Mouse (Mus musculus) activated CD4-positive, CD25-positive, alpha-beta regulatory T cell, adult 4 months (primary cell): ENCODE results near the gene Tlcd1. TPM values are rescaled to one million over a fixed set of nuclear protein-coding genes. Genes with fewer than 3 reads are reported as not detected.
A peak's percentile ranks its signal among the peaks of the same experiment; 100 is the strongest.
"Not testable (repeated sequence)": the region's sequence is repeated elsewhere in the genome, so short reads cannot be mapped to it uniquely, and the experiment has no call there.

Experiments used
- ATAC-seq: one replicate; pipeline ENCODE4 v1.8.0; 2017
- polyA plus RNA-seq, 2 experiments: library from polyadenylated mRNA; unstranded; fragments of 100-300 nt; shearing (Covaris generic); gene quantifications; one replicate each; pipeline ENCODE4 v1.2.1; 2017

Tlcd1 gene
- 1 to 10 TPM; 2.3 to 4.3 TPM for polyA plus RNA-seq

DNA sequence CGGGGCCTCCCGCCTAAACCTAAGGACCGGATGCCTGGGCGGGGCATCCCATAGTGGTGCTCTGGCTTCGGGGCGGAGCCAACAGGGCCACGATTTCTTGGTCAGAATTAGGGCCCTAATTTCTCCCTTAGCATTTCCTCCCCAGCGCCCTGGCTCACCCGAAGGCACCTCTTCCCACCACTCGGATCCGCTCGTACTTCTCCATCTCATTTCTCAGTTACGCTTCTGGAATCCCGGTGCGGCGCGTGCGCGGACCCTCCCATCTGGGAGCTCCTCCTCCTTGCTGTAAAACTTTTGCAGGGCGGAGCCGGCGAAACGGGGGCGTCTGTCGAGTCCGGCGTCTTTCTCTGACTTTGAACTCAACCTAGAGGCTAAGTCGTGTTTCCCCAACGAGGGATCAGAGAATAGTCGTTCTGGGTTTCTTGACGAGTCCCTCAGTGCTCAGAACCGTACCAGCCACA, at the start of gene Tlcd1, which contains the start of gene Nek8:
Gene Tlcd1 (plus strand): TSS at position 310 of the 461 bp plus-strand sequence.
Gene Nek8 (minus strand): TSS at position 274 of the 461 bp plus-strand sequence.
- ATAC-seq = peak; percentile 53

DNA sequence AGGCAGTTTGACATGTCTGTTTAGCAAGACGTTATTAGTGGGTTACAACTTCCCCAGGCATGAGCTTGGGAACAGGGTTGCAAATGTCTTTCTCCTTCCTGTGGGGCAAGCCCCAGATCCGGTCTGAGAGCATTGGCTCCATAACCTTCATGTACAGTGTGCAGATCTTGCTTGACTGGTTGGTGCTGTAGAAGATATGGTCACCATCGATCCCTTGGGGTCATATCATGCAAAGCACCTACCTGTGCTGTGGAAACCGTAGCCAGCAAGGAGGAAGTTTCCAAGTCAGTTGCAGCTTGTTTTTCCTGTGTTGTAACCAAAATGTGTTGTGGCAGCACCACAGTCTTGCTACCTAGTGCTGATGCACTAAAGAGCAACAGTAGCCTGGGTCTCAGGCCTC, 49.8 kb upstream of the Tlcd1 start:
- ATAC-seq = no peak

DNA sequence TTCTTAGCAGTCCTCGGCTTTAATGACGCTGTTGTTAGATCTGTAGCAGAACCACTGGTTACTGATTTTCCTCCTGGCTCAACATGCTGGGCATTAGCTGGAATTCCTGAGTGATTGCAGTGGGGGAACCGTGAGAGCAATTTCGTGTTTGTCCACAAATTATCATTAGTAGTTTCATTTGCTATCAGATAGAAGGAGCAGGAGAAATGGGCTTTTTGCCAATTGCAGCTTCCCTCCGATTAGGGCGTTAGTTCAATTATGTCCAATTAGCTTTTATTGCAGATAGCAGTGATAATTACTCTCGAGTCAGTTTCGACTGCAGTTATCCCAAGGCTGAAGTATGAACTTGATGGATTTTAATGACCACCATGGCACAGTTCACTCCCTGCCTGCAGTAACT, 47.1 kb upstream of the Tlcd1 start:
- no peak for ATAC-seq

DNA sequence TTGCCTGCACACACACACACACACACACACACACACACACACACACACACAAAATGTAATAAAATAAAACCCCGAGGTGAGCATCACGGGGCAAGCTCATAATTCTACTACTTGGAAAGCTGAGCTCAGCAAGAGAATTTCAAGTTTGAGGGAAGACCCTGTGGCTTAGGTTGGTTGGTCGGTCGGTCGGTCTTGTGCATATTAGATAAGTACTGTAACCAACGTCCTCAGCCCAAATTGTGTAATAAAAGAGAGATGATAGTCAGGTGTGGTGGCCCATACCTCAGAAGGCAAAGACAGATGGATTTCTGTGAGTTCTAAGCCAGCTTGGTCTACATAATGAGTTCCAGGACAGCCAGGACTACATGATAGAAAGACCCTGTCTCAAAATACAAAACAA, 42.6 kb upstream of the Tlcd1 start:
- ATAC-seq = no peak

DNA sequence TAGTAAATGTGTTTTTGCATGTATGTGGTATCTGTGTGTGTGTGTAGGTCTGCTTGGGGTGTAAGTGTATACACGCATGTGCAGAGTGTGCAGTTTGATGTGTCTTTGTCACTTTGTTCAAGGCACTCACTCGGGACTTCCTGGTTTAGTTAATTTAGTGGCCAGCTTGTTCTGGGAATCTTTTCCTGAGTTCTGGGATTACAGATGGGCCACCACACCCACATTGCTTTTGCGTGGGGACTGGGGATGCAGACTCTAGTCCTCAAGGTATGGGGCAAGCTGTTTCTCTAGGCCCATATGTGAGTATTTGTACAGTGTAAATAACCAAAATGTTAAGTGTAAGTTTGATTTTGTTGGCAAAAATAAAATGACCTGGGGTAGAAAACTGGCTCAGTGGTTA, 42.2 kb upstream of the Tlcd1 start:
- ATAC-seq = no peak

DNA sequence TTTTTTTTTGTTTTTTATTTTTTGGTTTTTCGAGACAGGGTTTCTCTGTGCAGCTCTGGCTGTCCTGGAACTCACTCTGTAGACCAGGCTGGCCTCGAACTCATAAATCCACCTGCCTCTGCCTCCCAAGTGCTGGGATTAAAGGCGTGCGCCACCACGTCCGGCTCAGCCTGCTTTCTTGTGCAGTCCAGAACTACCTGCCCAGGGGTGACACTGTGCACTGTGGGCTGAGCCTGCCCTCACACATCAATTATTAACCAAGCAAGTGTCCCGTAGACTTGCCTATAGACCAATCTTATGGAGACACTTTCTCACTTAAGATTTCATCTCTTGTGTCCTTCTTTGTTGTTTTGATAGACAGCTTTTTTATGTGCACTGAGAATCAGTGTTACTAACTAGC, 41.2 kb upstream of the Tlcd1 start:
- ATAC-seq = not testable (repeated sequence)

DNA sequence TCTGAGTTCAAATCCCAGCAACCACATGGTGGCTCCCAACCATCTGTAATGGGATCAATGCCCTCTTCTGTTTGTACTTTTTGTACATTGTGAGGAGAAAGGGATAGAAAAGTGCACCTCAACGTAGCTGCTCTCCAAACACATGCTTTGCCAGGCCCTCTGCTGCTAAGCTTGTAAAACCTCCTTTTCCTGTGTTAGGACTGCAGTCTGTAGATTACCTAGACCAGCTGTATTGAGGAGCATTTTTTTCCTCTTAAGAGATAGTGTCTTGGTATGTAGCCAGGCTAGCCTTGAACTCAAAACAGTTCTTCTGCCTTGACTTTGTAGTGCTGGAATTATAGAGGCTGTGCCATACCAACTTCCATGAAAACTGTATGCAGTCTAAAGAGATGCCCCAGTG, 40.4 kb upstream of the Tlcd1 start:
- ATAC-seq = no peak

DNA sequence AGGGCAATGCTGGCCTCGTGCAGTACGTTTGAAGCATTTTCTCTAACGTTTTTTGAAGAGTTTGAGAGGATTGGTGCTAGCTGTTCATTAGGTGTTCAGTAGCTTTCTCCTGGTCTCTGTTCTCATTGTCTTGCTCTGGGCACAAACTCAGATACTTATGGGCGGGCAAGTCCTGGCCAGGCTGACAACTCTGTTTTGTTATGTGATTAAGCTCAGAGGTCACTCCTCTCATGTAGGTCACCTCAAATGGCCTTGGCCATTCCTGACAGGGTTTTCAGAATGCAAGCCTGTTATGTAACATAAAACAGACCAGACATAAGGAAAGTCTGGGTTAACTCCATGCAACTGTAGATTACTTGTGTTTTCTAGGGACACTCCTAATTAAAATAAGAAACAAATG, 38.9 kb upstream of the Tlcd1 start:
- ATAC-seq = no peak

DNA sequence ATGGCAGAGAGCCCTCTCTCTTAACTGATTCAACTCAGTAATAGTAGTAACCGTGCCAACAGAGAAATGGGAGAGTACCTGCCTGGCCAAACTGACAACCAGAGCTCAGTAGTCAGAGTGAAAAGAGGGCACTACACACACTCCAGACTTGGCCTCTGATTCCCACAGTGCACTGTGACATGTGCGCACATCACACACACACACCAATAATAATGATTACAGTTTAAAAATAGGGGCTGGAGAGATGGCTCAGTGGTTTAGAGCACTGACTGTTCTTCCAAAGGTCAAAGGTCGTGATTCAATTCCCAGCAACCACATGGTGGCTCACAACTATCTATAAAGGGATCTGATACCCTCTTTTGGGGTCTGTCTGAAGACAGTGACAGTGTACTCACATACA, 38.5 kb upstream of the Tlcd1 start:
- no peak for ATAC-seq

DNA sequence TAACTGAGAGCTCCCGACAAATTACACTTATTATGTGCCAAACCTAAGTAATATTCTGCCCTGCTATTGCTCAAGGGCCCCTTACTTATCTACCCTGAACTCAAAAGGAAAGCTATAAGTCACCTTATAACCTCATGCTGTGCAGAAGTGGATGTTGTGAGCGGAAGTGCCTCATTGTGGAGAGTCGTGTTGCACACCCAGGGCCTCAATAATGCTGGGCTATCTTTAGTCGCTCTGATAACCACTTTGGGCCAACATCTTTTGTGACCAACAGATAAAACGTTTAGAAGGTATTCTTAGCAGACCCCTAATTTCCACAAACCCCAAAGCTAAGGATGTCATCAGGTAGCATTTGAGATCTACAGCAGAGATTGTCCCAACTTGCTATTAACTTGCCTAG, 35.8 kb upstream of the Tlcd1 start:
- ATAC-seq = no peak

DNA sequence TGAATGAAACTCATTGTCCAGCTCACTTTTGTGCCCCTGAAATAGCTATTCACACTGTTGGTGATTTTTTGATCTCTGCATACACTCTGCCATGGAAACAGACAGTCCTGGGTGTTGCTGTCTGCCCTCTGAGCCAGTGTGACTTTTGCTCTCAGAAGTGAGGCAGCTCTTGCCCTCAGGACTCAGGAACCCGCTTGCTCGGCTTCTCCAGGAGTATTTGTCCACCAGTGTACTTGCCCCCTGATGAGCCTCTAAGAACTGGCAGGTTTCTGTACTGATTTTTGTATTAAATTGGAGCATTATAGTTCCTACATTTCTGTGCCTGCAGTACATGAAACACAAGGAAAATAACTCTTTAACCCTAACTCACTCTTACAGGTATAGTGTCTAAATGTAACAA, 33.0 kb upstream of the Tlcd1 start:
- ATAC-seq = no peak

DNA sequence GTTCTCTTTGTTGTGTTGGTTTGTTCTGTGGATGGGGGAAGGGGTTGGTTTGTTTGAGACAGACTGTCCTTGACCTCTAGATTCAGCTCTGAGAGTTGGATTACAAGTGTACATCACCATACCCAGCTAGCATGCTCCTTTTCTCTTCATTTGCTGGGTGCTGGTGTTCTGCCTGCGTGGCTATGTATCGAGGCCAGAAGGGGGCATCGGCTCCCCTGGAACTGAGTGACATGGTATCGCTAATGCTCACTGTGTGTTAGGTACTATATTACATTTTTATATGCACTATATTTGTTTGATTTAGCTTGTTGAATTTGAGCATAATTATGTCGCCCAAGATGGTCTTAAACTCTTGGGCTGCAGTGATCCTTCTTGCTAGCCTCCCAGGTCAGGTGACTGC, 30.3 kb upstream of the Tlcd1 start:
- no peak for ATAC-seq

DNA sequence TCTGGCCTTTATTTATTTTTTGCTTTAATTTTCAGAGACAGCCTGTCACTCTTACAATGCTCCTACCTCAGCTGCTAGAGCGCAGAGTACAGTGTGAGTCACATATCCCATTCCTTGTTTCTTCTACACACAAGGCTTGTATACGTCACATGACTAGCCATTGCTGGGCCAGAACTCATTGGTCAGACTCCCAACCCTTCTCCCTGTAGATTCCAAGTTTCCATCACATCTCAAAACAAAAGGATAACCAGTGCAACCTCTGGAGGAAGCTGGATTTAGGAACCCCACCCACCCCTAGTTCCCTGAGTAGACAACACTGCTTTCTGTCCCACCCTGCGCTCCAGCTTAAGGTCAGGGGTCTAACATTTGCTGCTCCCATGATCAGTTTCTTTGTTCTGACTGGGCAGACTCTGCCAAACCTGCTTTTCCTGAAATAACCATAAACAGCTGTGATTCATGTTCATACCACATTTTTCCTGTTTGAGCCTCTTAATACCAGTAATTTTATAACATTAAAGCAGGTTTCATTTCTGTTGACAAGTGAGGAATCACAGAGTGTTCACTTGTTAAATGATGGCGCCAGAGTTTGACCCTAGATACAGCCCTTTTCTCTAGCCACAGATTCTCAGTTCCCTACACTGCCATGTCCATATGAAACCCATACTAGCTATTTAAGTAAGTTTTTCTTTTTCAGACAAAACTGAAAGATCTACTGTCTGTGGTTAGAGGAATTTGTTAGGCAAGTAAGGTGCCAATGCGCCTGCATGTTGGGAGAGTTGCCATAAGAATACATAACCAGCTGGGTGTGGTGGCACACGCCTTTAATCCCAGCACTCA, 29.6 kb upstream of the Tlcd1 start:
- no peak for ATAC-seq

DNA sequence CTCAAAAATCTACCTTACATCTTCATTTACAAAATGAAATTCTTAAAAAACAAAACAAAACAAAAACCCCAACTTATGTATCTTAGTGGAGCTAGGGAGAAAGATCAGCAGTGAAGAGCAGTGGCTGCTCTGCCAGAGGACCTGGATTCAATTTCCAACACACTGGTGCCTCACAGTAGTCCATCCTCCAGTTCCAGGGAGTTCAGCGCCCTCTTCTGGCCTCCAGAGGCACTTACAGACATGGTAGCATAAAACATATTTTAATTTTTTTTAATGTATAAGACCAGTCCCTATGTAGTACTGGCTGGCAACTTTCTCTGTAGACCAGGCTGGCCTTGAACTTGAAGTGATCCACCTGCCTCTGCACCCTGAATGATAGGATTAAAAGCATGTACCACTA, 25.4 kb upstream of the Tlcd1 start:
- ATAC-seq = no peak

DNA sequence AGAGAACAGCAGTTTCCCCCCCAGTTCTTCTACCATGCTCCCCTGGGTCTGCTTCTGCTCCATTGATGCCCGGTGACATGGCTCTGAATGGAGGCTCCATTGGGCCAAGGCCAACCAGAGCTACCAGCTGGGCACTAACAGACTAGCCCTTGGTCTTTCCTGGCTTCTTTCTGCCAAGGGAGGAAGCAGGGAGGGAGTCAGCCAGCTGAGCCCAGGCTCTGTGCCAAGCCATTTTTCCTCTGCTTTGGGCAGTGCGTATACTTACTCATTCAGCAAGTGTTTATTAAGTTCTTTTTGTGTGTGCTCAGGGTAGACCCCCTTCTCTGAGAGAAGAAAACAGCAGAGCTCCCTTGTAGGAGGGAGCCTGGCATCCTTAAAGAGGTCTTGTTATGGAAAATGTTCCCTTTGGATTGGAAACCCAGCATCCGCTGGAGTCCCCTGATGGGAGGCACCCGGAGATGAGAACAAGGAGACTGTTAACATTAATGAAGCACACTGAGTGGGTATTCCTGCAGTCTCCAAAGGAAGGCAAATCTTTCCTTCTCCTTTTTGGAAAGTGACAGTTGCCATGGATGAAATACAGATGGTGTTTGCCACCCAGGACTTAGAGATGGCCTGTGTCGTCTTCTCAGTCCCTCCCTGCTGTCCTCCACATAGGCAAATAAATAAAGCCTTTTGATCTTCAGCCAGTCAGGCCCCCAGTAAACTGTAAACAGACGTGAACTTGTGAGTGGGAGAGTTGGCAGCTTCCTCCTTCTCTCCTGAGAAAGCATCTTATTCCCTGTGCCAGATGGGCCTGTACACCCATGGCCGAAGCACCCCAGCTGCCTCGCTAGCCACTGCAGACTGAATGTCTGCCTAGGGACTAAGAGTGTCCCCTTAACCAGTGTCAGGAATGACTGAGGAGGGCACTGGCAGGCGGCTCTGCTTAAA, 23.9 kb upstream of the Tlcd1 start:
- no peak for ATAC-seq

DNA sequence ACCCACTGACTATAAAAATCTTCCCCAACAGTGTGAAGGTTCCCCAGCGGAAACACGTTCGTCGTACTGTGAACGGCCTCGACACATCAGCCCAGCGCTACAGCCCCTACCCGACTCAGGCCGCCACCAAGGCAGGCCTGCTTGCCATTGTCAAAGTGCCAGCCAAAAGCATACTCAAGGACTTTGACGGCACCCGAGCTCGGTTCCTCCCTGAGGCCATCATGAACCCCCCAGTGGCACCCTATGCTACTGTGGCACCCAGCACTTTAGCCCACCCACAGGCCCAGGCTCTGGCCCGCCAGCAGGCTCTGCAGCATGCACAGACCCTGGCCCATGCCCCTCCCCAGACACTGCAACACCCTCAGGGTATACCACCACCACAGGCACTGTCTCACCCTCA, 22.7 kb upstream of the Tlcd1 start:
- no peak for ATAC-seq

DNA sequence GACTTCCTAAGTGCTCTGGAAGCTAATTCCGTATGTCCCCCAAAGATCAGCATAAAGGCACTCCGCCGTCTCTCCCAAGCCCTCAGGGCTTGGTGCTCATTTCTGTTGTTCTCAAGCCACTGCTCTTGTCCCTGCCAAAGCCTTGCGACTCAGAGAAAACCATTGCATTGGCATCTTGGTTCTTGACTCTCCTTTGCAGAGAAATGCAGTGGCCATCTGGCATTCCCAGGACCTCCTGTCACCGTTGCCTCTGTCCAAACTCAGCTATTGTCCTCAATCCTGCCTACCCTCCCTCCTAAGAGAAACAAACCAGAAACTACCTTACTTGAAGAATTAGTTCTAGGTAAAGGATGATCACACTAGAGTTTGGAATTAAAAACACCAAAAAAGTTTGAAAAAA, 20.8 kb upstream of the Tlcd1 start:
- ATAC-seq = no peak

DNA sequence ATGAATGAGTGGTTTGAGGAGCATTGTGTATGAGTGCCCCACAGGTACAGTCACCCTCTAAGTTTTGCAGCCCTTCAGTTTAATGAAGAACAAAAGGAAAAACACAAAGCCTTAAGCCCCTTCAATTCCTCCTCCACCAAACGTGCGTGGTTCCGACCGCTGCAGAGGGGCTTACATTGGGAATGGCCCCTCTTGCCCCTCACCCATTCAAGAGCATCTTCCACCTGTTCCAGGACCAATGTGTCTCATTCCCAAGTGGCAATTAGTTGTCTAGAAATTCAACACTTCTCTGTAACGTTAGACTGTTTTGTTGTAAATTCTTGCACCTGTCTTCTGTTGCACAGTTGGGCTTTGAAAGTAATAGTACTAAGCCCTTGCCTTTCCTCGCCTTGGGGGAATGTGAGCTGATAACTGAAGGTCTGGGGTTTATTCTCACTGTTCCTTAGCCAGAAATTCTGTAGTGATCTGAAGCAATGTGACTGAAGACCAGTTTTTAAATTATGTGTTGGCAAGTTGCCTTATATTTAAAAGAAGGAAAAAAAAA, 20.3 kb upstream of the Tlcd1 start:
- no peak for ATAC-seq

DNA sequence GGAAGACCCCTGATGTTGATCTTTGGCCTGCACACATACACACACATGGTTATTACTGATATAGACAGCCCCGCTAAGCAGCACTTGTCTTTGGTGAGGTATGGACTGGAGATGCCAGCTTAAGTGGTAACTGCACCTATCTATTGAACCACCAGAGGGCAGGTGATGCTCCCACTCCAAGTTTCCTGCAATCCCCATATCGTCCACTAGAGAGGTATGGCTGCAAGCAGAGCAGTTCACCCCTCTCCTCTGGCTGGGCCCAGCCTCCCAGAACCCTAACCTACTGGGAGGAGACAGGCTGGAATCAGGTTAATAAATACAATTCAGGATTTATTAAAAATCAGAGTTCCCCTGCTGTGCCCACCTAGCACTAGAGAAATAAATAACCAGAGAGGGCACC, 17.4 kb upstream of the Tlcd1 start:
- ATAC-seq = peak; percentile 92

DNA sequence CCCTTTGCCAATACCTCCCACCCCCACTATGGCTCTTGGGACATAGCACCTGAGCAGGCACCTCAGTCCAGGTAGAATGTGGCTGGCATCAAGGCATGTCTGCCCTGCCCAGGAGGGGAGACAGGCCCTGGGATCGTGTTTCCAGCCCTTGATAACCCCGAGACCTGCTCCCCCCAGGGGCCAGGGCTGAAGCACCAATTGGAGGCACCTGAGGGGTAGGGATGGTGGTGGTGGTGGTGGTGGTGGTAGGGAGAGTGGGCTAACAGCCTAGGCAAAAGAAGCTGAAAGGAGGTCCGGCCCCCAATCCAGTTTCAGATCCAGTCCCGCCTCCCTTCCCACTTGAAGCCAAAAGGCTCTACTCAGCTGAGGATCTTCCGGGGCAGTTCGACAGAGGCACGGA, 17.0 kb upstream of the Tlcd1 start:
- no peak for ATAC-seq

DNA sequence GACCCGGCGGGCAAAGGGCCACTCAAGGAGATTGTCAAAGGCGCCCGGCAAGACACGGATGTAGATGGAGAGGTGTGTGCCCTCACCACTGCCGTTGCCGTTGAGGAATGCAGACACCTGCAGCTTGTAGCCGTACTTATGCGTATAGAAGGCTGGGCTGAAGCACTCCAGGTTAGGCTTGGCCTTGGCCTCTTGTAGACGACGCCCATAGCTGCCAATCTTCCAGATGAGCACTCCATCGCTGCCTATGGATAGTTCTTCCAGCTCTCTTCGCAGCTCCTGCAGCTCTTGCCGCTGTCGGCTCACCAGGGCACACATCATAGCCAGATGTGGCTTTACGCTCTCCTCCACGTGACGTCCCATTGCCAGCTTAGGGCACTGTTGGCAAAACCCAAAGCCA, 16.3 kb upstream of the Tlcd1 start:
- ATAC-seq = no peak

DNA sequence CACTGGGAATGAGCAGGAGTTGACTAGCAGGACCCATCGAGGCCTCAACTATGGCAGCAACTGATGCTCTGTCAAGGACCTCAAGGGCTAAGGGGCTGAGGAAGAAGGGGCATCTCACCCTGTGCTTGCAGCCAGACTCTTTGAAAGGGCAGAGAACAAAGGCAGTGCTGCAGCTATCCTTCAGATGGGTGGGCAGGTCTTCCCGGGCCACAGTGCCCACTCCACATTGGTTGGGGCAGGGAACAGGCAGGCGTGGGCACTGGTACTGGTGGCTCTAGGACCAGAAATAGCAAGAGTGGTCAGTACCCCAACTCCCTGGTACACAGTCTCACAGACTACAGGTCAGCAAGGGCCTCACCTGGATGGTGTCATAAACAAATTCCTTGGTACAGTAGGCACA, 15.8 kb upstream of the Tlcd1 start:
- ATAC-seq = no peak

DNA sequence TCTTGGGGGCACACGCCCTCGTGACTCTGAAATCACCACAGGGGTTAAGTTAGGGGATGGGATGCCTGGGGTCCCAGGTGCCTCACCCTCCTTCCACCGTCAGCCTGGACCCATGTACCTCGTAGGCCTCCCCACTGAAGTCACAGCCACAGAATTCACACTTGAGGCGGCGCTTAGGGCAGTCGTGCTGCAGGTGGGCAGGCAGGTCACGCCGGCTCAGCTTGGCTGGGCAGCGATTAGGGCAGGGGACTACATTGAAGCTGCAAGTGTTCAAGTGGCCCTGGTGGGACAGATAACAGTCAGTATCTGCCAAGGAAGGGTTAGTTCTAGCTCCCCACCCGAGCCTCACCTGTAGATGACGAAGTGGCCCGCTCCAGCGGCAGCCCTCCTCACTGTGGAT, 15.3 kb upstream of the Tlcd1 start:
- ATAC-seq = no peak
